Mouse (Mus musculus): ENCODE measurements around the gene Ccl27a. TPM values are rescaled to one million over a fixed set of nuclear protein-coding genes. Genes with fewer than 3 reads are reported as not detected.

The Ccl27a gene
- total and polyA plus RNA-seq, 2 experiments from 2014 or later: 204 to 289 TPM

- H3K4me2 ChIP-seq (ENCODE audit: low read depth): peak within 1 kb of the TSS; percentile 93
- H3K27ac ChIP-seq (ENCODE audit: low read depth, low read length): peak within 1 kb of the TSS; percentile 82
- H3K36me3 ChIP-seq (ENCODE audit: insufficient read depth): no peaks in the 10 kb centered on the region
- no peaks in the 10 kb centered on the region for H3K27me3 ChIP-seq (ENCODE audit: insufficient read depth, low read length)
- no peak for TF ChIP-seq CTCF (IDR thresholded peaks at IDR 0.05; ENCODE audit: low read depth)
- H3K9ac ChIP-seq: peak within 1 kb of the TSS; percentile 80
- H3K4me3 ChIP-seq (ENCODE audit: low read depth, low read length): peak within 1 kb of the TSS; percentile 74
- H3K4me1 ChIP-seq (ENCODE audit: insufficient read depth): 0 out of 2 replicates have a peak, but pooled peaks cover 4% of the 10 kb centered on the region
- 12% methylated on average over 14 of the region's 14 CpGs for WGBS
- DNase-seq (no peak), ATAC-seq (peak; percentile 46)
- no peaks in the 10 kb centered on the region for H3K9me3 ChIP-seq (ENCODE audit: low read length)
These were observed 19.2 kb downstream of the Ccl27a start, which contains the start of gene Galt for GRCm38 (mm10) chr4:41754797-41755337. Galt (plus strand) TSS chr4:41755228.

- H3K9me3 ChIP-seq (ENCODE audit: low read length): no peaks in the 10 kb centered on the region
- 83% methylated on average over 1 of the region's 1 CpGs for WGBS
- peaks cover under 1% of the 10 kb centered on the region; the same call in 1 of the 2 replicates for H3K4me1 ChIP-seq (ENCODE audit: insufficient read depth)
- no peak for TF ChIP-seq CTCF (IDR thresholded peaks at IDR 0.05; ENCODE audit: low read depth)
- H3K36me3 ChIP-seq (ENCODE audit: insufficient read depth): no peaks in the 10 kb centered on the region
- no peak overlapping the region for H3K4me2 ChIP-seq (ENCODE audit: low read depth)
- DNase-seq: no peak
- H3K9ac ChIP-seq: no peak overlapping the region
- no peak overlapping the region for H3K27ac ChIP-seq (ENCODE audit: low read depth, low read length)
- no peak for ATAC-seq
- no peaks in the 10 kb centered on the region for H3K27me3 ChIP-seq (ENCODE audit: insufficient read depth, low read length)
- no peak overlapping the region for H3K4me3 ChIP-seq (ENCODE audit: low read depth, low read length)
These were observed 29.0 kb downstream of the Ccl27a start for GRCm38 (mm10) chr4:41745021-41745420.

GRCm38 (mm10) chr4:41744131-41744530, 29.9 kb downstream of the Ccl27a start:
- Histone ChIP-seq H3K4me2 (ENCODE audit: low read depth) (no peak overlapping the region), H3K36me3 (ENCODE audit: insufficient read depth) (no peaks in the 10 kb centered on the region; the same call in 1 of the 2 replicates), H3K9me3 (ENCODE audit: low read length) (no peaks in the 10 kb centered on the region), H3K9ac (no peak overlapping the region), H3K4me3 (ENCODE audit: low read depth, low read length) (no peak overlapping the region), H3K4me1 (ENCODE audit: insufficient read depth) (peaks cover 7% of the 10 kb centered on the region; the same call in 1 of the 2 replicates), H3K27me3 (ENCODE audit: insufficient read depth, low read length) (no peaks in the 10 kb centered on the region), H3K27ac (ENCODE audit: low read depth, low read length) (no peak overlapping the region)
- WGBS: 69% methylated on average over 2 of the region's 2 CpGs
- ATAC-seq (no peak), DNase-seq (no peak)
- TF ChIP-seq CTCF (IDR thresholded peaks at IDR 0.05; ENCODE audit: low read depth): no peak

GRCm38 (mm10) chr4:41741158-41741560, 32.9 kb downstream of the Ccl27a start:
- DNase-seq (peak; percentile 92), ATAC-seq (peak; percentile 97)
- H3K4me1 ChIP-seq (ENCODE audit: insufficient read depth): peaks cover 7% of the 10 kb centered on the region; the same call in 1 of the 2 replicates
- no peaks in the 10 kb centered on the region for H3K27me3 ChIP-seq (ENCODE audit: insufficient read depth, low read length)
- no peaks in the 10 kb centered on the region for H3K9me3 ChIP-seq (ENCODE audit: low read length)
- H3K4me2 ChIP-seq (ENCODE audit: low read depth): peak overlapping the region; percentile 75
- peak overlapping the region; percentile 81 for H3K27ac ChIP-seq (ENCODE audit: low read depth, low read length)
- TF ChIP-seq CTCF (IDR thresholded peaks at IDR 0.05; ENCODE audit: low read depth): no peak
- under 1% methylated on average over 27 of the region's 27 CpGs for WGBS
- H3K4me3 ChIP-seq (ENCODE audit: low read depth, low read length): peak overlapping the region; percentile 70
- no peaks in the 10 kb centered on the region; the same call in 1 of the 2 replicates for H3K36me3 ChIP-seq (ENCODE audit: insufficient read depth)
- peak overlapping the region; percentile 71 for H3K9ac ChIP-seq

GRCm38 (mm10) chr4:41740380-41741157, 33.5 kb downstream of the Ccl27a start:
- Histone ChIP-seq H3K9me3 (ENCODE audit: low read length) (no peaks in the 10 kb centered on the region), H3K27me3 (ENCODE audit: insufficient read depth, low read length) (no peaks in the 10 kb centered on the region), H3K4me1 (ENCODE audit: insufficient read depth) (peaks cover 7% of the 10 kb centered on the region; the same call in 1 of the 2 replicates), H3K9ac (peak overlapping the region; percentile 71), H3K36me3 (ENCODE audit: insufficient read depth) (no peaks in the 10 kb centered on the region; the same call in 1 of the 2 replicates), H3K4me2 (ENCODE audit: low read depth) (peak overlapping the region; percentile 75), H3K27ac (ENCODE audit: low read depth, low read length) (peak overlapping the region; percentile 81), H3K4me3 (ENCODE audit: low read depth, low read length) (peak overlapping the region; percentile 70)
- peak; percentile 34; the same call in 1 of the 2 replicates for TF ChIP-seq CTCF (IDR thresholded peaks at IDR 0.05; ENCODE audit: low read depth)
- ATAC-seq: peak; percentile 72
- DNase-seq: peak; percentile 75
- WGBS: 2% methylated on average over 48 of the region's 48 CpGs

GRCm38 (mm10) chr4:41739260-41739659, 34.8 kb downstream of the Ccl27a start:
- no peak overlapping the region for H3K9ac ChIP-seq
- H3K4me3 ChIP-seq (ENCODE audit: low read depth, low read length): no peak overlapping the region
- H3K9me3 ChIP-seq (ENCODE audit: low read length): no peaks in the 10 kb centered on the region
- no peaks in the 10 kb centered on the region; the same call in 1 of the 2 replicates for H3K36me3 ChIP-seq (ENCODE audit: insufficient read depth)
- H3K4me1 ChIP-seq (ENCODE audit: insufficient read depth): peaks cover 7% of the 10 kb centered on the region; the same call in 1 of the 2 replicates
- no peak overlapping the region for H3K27ac ChIP-seq (ENCODE audit: low read depth, low read length)
- DNase-seq (no peak), ATAC-seq (no peak)
- no peak for TF ChIP-seq CTCF (IDR thresholded peaks at IDR 0.05; ENCODE audit: low read depth)
- no peaks in the 10 kb centered on the region for H3K27me3 ChIP-seq (ENCODE audit: insufficient read depth, low read length)
- peak overlapping the region; percentile 75 for H3K4me2 ChIP-seq (ENCODE audit: low read depth)
- 93% methylated on average over 13 of the region's 13 CpGs for WGBS

- no peak for ATAC-seq
- Histone ChIP-seq H3K4me1 (ENCODE audit: insufficient read depth) (peaks cover 7% of the 10 kb centered on the region; the same call in 1 of the 2 replicates), H3K27ac (ENCODE audit: low read depth, low read length) (no peak overlapping the region), H3K36me3 (ENCODE audit: insufficient read depth) (no peaks in the 10 kb centered on the region; the same call in 1 of the 2 replicates), H3K9me3 (ENCODE audit: low read length) (no peaks in the 10 kb centered on the region), H3K27me3 (ENCODE audit: insufficient read depth, low read length) (no peaks in the 10 kb centered on the region), H3K4me3 (ENCODE audit: low read depth, low read length) (no peak overlapping the region), H3K4me2 (ENCODE audit: low read depth) (no peak overlapping the region), H3K9ac (no peak overlapping the region)
- no peak for TF ChIP-seq CTCF (IDR thresholded peaks at IDR 0.05; ENCODE audit: low read depth)
- DNase-seq: no peak
- 61% methylated on average over 1 of the region's 1 CpGs for WGBS
These were observed 35.8 kb downstream of the Ccl27a start for GRCm38 (mm10) chr4:41738256-41738603.
